Mouse (Mus musculus) erythroblast, embryonic 14.5 days (primary cell): ENCODE measurements around the gene Gm28035. TPM values are rescaled to one million over a fixed set of nuclear protein-coding genes. Genes with fewer than 3 reads are reported as not detected.

Experiments used
- H3K27me3 ChIP-seq: 2 replicates; pipeline ENCODE4 v1.6.1; 2012; ENCODE audit warnings: inconsistent platforms; ENCODE audit not compliant: control insufficient read depth
- H3K36me3 ChIP-seq: 2 replicates; pipeline ENCODE4 v1.6.1; 2012; ENCODE audit warnings: mild to moderate bottlenecking, inconsistent platforms; ENCODE audit not compliant: control insufficient read depth
- H3K4me1 ChIP-seq: 2 replicates; pipeline ENCODE4 v1.6.1; 2012; ENCODE audit warnings: inconsistent platforms; ENCODE audit not compliant: control insufficient read depth
- H3K4me3 ChIP-seq: replicated peaks from 2 replicates; pipeline ENCODE3; 2012; ENCODE audit warnings: moderate library complexity, mild to moderate bottlenecking, inconsistent platforms
- H3K9me3 ChIP-seq: 2 replicates; pipeline ENCODE4 v1.6.1; 2012; ENCODE audit warnings: low read length, inconsistent platforms, mixed read lengths; ENCODE audit not compliant: control insufficient read depth
- GATA1 ChIP-seq: IDR thresholded peaks from 2 replicates; pipeline ENCODE4 v1.6.1; 2012; ENCODE audit warnings: low read length, inconsistent platforms, mixed read lengths
- TAL1 ChIP-seq: IDR thresholded peaks from 3 replicates; pipeline ENCODE4 v1.6.1; 2012; ENCODE audit warnings: low read length, inconsistent platforms, mixed read lengths
- polyA plus RNA-seq: library from polyadenylated mRNA; stranded (reverse); fragments of >175 nt; gene quantifications from 2 replicates; pipeline ENCODE4 v1.2.3, GENCODE M21; 2012

Gene Gm28035
- polyA plus RNA-seq, 1 experiment = not detected

DNA sequence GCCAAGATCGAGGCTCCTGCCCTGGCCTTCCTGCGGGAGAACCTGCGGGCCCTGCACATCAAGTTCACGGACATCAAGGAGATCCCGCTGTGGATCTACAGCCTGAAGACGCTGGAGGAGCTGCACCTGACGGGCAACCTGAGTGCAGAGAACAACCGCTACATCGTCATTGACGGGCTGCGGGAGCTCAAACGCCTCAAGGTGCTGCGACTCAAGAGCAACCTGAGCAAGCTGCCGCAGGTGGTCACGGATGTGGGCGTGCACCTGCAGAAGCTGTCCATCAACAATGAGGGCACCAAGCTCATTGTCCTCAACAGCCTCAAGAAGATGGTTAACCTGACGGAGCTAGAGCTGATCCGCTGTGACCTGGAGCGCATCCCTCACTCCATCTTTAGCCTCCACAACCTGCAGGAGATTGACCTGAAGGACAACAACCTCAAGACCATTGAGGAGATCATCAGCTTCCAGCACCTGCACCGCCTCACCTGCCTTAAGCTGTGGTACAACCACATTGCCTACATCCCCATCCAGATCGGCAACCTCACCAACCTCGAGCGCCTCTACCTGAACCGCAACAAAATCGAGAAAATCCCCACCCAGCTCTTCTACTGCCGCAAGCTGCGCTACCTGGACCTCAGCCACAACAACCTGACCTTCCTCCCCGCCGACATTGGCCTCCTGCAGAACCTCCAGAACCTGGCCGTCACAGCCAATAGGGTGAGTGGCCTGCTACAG lies 16.4 kb downstream of the Gm28035 start:
- TF ChIP-seq TAL1 = no peak
- TF ChIP-seq GATA1 = no peak
- Histone ChIP-seq H3K27me3 (no peaks in the 10 kb centered on the region), H3K9me3 (peaks cover 9% of the 10 kb centered on the region), H3K36me3 (peaks cover 100% of the 10 kb centered on the region), H3K4me3 (no peak overlapping the region), H3K4me1 (peaks cover 15% of the 10 kb centered on the region)

DNA sequence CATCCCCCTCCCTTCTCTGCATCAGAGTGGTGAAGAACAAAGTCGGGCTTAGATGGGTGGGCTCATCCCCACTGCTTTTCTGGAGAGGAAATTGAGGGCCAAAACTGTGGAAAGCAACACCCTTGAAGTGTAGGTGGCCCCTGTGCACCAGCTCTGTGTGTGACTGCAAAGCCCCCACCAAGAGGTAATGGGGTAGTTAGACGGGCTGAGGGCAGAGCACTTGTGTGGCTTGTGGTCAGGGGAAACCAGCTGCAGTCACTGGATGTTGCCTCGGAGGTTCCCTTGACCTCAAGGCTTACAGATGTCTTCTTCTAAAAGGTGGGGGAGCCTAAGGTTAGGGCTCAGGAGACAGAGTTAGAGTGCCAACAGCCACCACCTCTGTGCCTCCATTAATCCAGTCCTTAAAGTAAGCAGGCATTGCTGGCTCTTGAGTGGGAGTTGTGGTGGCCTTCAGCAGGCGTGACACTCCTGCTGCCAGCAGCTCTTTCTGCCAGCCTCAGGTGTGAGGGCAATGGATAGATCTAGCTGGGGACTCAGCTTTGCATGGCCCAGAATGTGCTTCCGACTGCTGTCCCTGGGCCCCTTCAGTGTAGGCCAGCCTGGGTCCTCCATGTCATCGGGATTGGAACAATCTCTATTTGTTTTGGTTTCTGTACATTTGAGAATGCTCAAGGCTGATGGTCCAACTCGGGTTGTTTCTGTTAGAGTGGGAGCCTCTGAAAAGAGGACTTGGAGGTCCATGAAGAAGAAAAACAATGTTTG lies 17.5 kb downstream of the Gm28035 start:
- peaks cover 99% of the 10 kb centered on the region for H3K36me3 ChIP-seq
- no peak overlapping the region for H3K4me3 ChIP-seq
- no peak for TF ChIP-seq GATA1
- no peak for TF ChIP-seq TAL1

GRCm38 (mm10) chr2:30258600-30258999 lies 18.2 kb downstream of the Gm28035 start:
- TF ChIP-seq GATA1 (no peak), TAL1 (no peak)
- Histone ChIP-seq H3K9me3 (peaks cover 9% of the 10 kb centered on the region), H3K4me1 (peaks cover 4% of the 10 kb centered on the region), H3K27me3 (no peaks in the 10 kb centered on the region), H3K4me3 (no peak overlapping the region), H3K36me3 (peaks cover 99% of the 10 kb centered on the region)

More for the DNA sequence above, 17.5 kb downstream of the Gm28035 start:
- no peaks in the 10 kb centered on the region for H3K27me3 ChIP-seq
- peaks cover 9% of the 10 kb centered on the region for H3K9me3 ChIP-seq
- H3K4me1 ChIP-seq = peaks cover 4% of the 10 kb centered on the region

- Histone ChIP-seq H3K4me1 (peaks cover 4% of the 10 kb centered on the region), H3K36me3 (peaks cover 99% of the 10 kb centered on the region), H3K9me3 (peaks cover 9% of the 10 kb centered on the region), H3K4me3 (no peak overlapping the region), H3K27me3 (no peaks in the 10 kb centered on the region)
- TF ChIP-seq GATA1 (no peak), TAL1 (no peak)
Observed at GRCm38 (mm10) chr2:30259131-30260064, 19.0 kb downstream of the Gm28035 start.

- Histone ChIP-seq H3K9me3 (peaks cover 4% of the 10 kb centered on the region), H3K36me3 (peaks cover 95% of the 10 kb centered on the region), H3K27me3 (no peaks in the 10 kb centered on the region), H3K4me1 (peaks cover 8% of the 10 kb centered on the region), H3K4me3 (no peak overlapping the region)
- TF ChIP-seq GATA1 = no peak
- no peak for TF ChIP-seq TAL1
Observed at GRCm38 (mm10) chr2:30261064-30261736, 20.8 kb downstream of the Gm28035 start.

GRCm38 (mm10) chr2:30261921-30262839 lies 21.8 kb downstream of the Gm28035 start:
- H3K27me3 ChIP-seq = no peaks in the 10 kb centered on the region
- TF ChIP-seq TAL1 = no peak
- TF ChIP-seq GATA1 = no peak
- peaks cover 85% of the 10 kb centered on the region for H3K36me3 ChIP-seq
- peaks cover 14% of the 10 kb centered on the region for H3K4me1 ChIP-seq
- H3K9me3 ChIP-seq = no peaks in the 10 kb centered on the region
- no peak overlapping the region for H3K4me3 ChIP-seq

DNA sequence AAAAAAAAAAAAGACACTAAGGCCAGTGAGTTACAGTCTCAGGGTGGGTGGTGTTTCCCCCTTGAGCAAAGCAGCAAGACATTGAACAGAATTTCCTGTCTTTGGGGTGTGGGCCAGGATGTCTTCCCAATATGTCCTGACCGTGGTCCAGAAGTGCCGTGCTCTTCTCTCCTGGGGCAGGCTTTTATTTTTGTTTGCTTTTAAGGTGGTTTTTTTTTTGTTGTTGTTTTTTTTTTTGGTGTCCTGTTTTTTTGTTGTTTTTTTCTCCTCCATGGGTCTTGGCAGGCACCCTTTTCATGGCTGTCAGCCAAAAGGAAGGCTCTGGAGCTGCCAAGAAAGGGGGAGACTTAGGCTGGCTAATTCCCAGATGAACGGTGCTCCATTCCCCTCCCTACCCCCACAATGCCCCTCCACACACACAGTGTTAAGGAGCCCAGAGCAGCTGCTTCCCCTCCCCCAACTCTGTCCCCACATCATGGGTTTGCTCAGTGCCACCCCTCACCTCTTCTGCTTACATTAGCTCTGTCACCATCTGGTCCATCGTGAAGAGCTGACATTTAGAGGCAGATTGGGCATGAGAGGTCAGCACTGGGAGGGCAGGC lies 22.6 kb downstream of the Gm28035 start:
- Histone ChIP-seq H3K27me3 (no peaks in the 10 kb centered on the region), H3K4me1 (peaks cover 14% of the 10 kb centered on the region), H3K9me3 (no peaks in the 10 kb centered on the region), H3K4me3 (no peak overlapping the region), H3K36me3 (peaks cover 77% of the 10 kb centered on the region)
- TF ChIP-seq TAL1 = no peak
- TF ChIP-seq GATA1 = no peak
